Mouse (Mus musculus) liver, postnatal 0 days (tissue): ENCODE results near the gene E330009J07Rik.

ENCODE experiments used
- CTCF ChIP-seq: sonication (generic); IDR thresholded peaks from 2 replicates; pipeline ENCODE4 v1.5.1; 2016; ENCODE audit warnings: antibody characterized with exemption, low read depth
- EP300 ChIP-seq: IDR thresholded peaks from 2 replicates; pipeline ENCODE4 v1.6.1; 2016; ENCODE audit warnings: antibody characterized with exemption, low read depth, mild to moderate bottlenecking

GRCm38 (mm10) chr6:40448626-40449025 is 12.7 kb upstream of the E330009J07Rik start:
- no peak for TF ChIP-seq CTCF
- no peak for TF ChIP-seq EP300
